Mouse (Mus musculus): ENCODE results near the gene Pithd1.

DNA sequence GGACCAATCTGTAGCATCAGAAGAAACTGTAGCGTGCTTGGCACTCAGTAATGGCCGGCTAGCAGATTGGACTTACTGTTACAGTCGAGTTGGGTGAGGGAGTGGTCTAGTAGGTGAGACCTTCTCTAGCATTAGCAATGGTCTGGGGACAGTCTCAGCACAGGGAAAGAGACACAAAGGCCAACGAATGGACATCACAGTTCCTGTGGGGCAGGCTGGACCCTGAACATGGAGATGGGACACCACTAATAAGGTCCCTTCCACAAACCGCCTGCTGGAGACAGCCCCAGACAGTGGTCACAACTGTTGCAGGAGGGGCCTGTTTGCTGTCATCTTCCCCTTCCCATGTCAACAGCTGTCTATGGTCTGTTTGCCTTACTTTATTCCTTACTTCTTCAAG is 25.4 kb downstream of the Pithd1 start:
- TF ChIP-seq POLR2A (IDR thresholded peaks at IDR 0.05; ENCODE audit: control insufficient read depth in 1 of 2, insufficient read depth in 1 of 2, low read depth in 1 of 2, low read length in 2 of 2, poor library complexity in 1 of 2) (no peak), GATA1 (IDR thresholded peaks at IDR 0.05; ENCODE audit: low read depth, low read length) (no peak), CTCF (IDR thresholded peaks at IDR 0.05 in 2 of 3, conservative IDR thresholded peaks at IDR 0.05 in 1 of 3; ENCODE audit: control insufficient read depth in 1 of 3, insufficient read depth in 1 of 3, low read depth in 2 of 3, low read length in 3 of 3, poor library complexity in 1 of 3, severe bottlenecking in 1 of 3) (no peak), EP300 (IDR thresholded peaks at IDR 0.05; ENCODE audit: low read depth in 1 of 2, low read length in 2 of 2) (no peak), RCOR1 (IDR thresholded peaks at IDR 0.05; ENCODE audit: low read depth, low read length) (no peak)
